Mouse (Mus musculus) liver, adult 2 months (tissue): ENCODE measurements at regions not wholly inside any gene's neighbourhood (a gene's known extent, or its start where the extent isn't known, plus 50 kb on each side); places are given as distances from the start of the nearest gene placed in this dataset.

Experiments
- CTCF ChIP-seq: fragments of 200-500 bp; IDR thresholded peaks from 2 replicates; pipeline ENCODE4 v1.5.1; 2011; ENCODE audit warnings: low read depth, low read length, control low read depth
- POLR2A ChIP-seq: fragments of 200-500 bp; IDR thresholded peaks from 2 replicates; pipeline ENCODE4 v1.6.1; 2011; ENCODE audit warnings: low read length, control low read depth; ENCODE audit not compliant: insufficient read depth; ENCODE audit errors: extremely low read depth

- TF ChIP-seq POLR2A (no peak), CTCF (no peak)
These were observed 208.8 kb downstream of the Pdcd6ip start for GRCm38 (mm10) chr9:113499246-113499645.
